Mouse (Mus musculus): ENCODE data around the gene Hexim1.

- TF ChIP-seq CTCF (IDR thresholded peaks at IDR 0.05; ENCODE audit: borderline replicate concordance, insufficient read depth, low read length), result no peak
- TF ChIP-seq POLR2A (IDR thresholded peaks at IDR 0.05; ENCODE audit: low read depth, low read length), result peak; percentile 87
Observed at GRCm38 (mm10) chr11:103132576-103133455, 16.8 kb downstream of the Hexim1 start.
